ENCODE assay signal across 26 mouse cellular contexts in the genomic region with DNA sequence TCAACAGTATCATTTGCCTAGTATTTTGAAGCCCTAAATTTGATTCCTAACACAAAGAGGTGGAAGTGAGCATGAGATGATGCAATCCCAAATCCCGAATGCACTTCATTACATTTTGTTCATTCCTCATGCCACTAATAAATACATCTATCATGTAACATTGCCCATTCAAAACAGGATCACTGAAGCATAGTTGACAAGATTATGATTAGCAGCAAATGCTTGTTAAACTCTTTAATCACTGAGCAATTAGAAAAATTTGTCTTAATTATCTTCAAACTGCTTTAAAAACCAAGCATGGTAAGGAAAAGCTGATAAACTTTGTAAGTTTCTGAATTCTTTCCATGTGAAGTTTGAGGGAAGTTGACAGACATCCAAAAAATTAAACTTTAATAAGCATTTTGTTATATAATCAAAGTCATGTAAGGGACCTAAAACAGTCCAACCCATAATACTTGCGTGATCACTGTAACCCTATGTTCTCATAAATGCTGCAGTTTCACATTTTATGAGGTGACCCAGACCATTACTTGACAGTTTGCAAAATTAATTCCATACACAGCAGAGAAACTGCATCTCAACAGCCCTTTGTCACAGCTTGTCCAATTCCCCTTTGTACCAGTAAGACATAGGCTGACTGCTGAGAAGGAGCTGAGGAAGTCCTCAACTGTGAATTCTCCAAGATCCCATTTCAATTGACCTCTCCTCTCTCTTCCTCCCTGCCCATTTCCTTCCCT.
DNase-seq lines count a peak whose midpoint lies in the region; TF ChIP-seq lines count a peak whose summit lies in the region.
"Had no signal": no experiment of that assay in that cellular context is flagged by ENCODE, and none has a peak within 500 bp of the region (broad histone marks: within the 10 kb centered on the region; RNA-seq: fewer than 3 reads in every experiment).

No protein-coding gene starts in this region.

- no peak overlapping the region for H3ac ChIP-seq in myocyte (ENCODE audit: control insufficient read depth, insufficient read length)

- peak overlapping the region; percentile 48 for H3K4me2 ChIP-seq in myocyte (ENCODE audit: low read depth)
- H3K4me2 ChIP-seq: embryonic facial prominence, embryonic 12.5 days; heart, embryonic 13.5 days; hindbrain, embryonic 14.5 days; limb, embryonic 12.5 days; liver, embryonic 12.5 days; midbrain, embryonic 13.5 days had no signal

- H3K36me3 ChIP-seq in myocyte (ENCODE audit: control insufficient read depth, insufficient read depth), result no peaks in the 10 kb centered on the region
- H3K36me3 ChIP-seq: embryonic facial prominence, embryonic 12.5 days; heart, embryonic 13.5 days; limb, embryonic 12.5 days; liver, embryonic 12.5 days; midbrain, embryonic 13.5 days had no signal

- no peaks in the 10 kb centered on the region for H3K79me2 ChIP-seq in myocyte (ENCODE audit: control insufficient read depth, insufficient read depth)

- H3K27me3 ChIP-seq in myocyte (ENCODE audit: control insufficient read depth, insufficient read depth, insufficient read length), result no peaks in the 10 kb centered on the region
- H3K27me3 ChIP-seq: embryonic facial prominence, embryonic 12.5 days; heart, embryonic 13.5 days; limb, embryonic 12.5 days; liver, embryonic 12.5 days; midbrain, embryonic 13.5 days had no signal

- H3K4me3 ChIP-seq in myocyte, result no peak overlapping the region
- H3K4me3 ChIP-seq: embryonic facial prominence, embryonic 12.5 days; gastrocnemius, adult 2 months; heart, adult 2 months; heart, embryonic 13.5 days; limb, embryonic 12.5 days; liver, embryonic 12.5 days; midbrain, embryonic 13.5 days had no signal

- peak; percentile 1 for DNase-seq in kidney, postnatal 14 days
- no peak for DNase-seq in kidney, postnatal 36 days
- DNase-seq in 3T3-L1 (ENCODE audit: low read depth, low spot score) (peak; percentile 32), adipocyte (ENCODE audit: low spot score) (peak; percentile 56)
- DNase-seq in thymus, adult 18-20 months, result no peak
- no peak for DNase-seq in urinary bladder, postnatal 36 days (ENCODE audit: low spot score in 2 of 2)
- DNase-seq: adrenal gland, adult 8-10 months; cerebellum, adult 2 months; cerebellum, postnatal 14 days; gastrocnemius, adult 2 months; heart, adult 2 months; heart, postnatal 10 days; kidney, adult 11 months; layer of hippocampus, adult 9-11 months; lung, adult 18-20 months; right cerebral cortex, postnatal 25 days; spleen, adult 18-20 months; thymus, adult 2 months; thymus, postnatal 4 days had no signal

- TF ChIP-seq POLR2A in myocyte (IDR thresholded peaks at IDR 0.05; ENCODE audit: insufficient read length, low read depth), result no peak

TF ChIP-seq in myocyte, 11 proteins besides CTCF, POLR2A, EP300 and RAD21:
- TF ChIP-seq MYOD1 (IDR thresholded peaks at IDR 0.05; ENCODE audit: control insufficient read depth in 1 of 3, insufficient read length in 2 of 3, low read depth in 2 of 3) (no peak), CEBPB (IDR thresholded peaks at IDR 0.05; ENCODE audit: insufficient read depth, poor library complexity, severe bottlenecking) (0 out of 2 replicates have a peak, but pooled peaks have one; percentile 41)
TF ChIP-seq in myocyte: peak in this region for 1.

Comparison
In these comparisons a context has a peak if more than half of its experiments do, and no peak if none do; other contexts are left out.
1. DNase-seq: peak in kidney, postnatal 14 days (single experiment), 3T3-L1 (single experiment) and adipocyte (single experiment); none in kidney, postnatal 36 days (0 of 2), thymus, adult 18-20 months (0 of 2) and urinary bladder, postnatal 36 days (0 of 2).